Mouse (Mus musculus) gastrocnemius, adult 2 months (tissue): ENCODE measurements around the gene Miox. TPM values are rescaled to one million over a fixed set of nuclear protein-coding genes. Genes with fewer than 3 reads are reported as not detected.

Source experiments
- DNase-seq: peaks from one replicate; pipeline ENCODE4 v3.0.0; 2022
- H3K27ac ChIP-seq: fragments of 200-600 bp; 2 replicates; pipeline ENCODE4 v1.8.1; 2022; ENCODE audit warnings: mild to moderate bottlenecking
- H3K4me3 ChIP-seq: fragments of 200-600 bp; 2 replicates; pipeline ENCODE4 v1.8.1; 2022; ENCODE audit warnings: mild to moderate bottlenecking, moderate library complexity
- CTCF ChIP-seq: fragments of 200-600 bp; IDR thresholded peaks from 2 replicates; pipeline ENCODE4 v1.8.1; 2022; ENCODE audit warnings: antibody characterized with exemption, mild to moderate bottlenecking, moderate library complexity
- intact Hi-C: fragments of 180-260 bp; cut with DNase I; formaldehyde crosslinking; loops from one replicate; pipeline ENCODE4 v1.15.1; 2025
- total RNA-seq, 2 experiments: library from RNA; stranded (reverse); gene quantifications; 2 replicates each; pipeline ENCODE4 v1.2.3; 2021

Miox gene
- total RNA-seq, 2 experiments from 2014 or later = not detected

- TF ChIP-seq CTCF = no peak
- intact Hi-C loops = no loop called here
- Histone ChIP-seq H3K27ac (no peak overlapping the region), H3K4me3 (no peak overlapping the region)
- no peak for DNase-seq
Measured at GRCm38 (mm10) chr15:89300600-89300999, 33.6 kb upstream of the Miox start.

- intact Hi-C loops = no loop called here
- no peak overlapping the region for H3K4me3 ChIP-seq
- TF ChIP-seq CTCF = no peak
Measured at GRCm38 (mm10) chr15:89305966-89306365, 28.2 kb upstream of the Miox start.

GRCm38 (mm10) chr15:89307461-89307860, 26.7 kb upstream of the Miox start:
- no peak overlapping the region for H3K27ac ChIP-seq
- no peak overlapping the region for H3K4me3 ChIP-seq
- no peak for DNase-seq
- TF ChIP-seq CTCF = no peak
- intact Hi-C loops = no loop called here

More at GRCm38 (mm10) chr15:89305966-89306365, 28.2 kb upstream of the Miox start:
- H3K27ac ChIP-seq = no peak overlapping the region
- no peak for DNase-seq

GRCm38 (mm10) chr15:89308406-89309139, 25.6 kb upstream of the Miox start:
- intact Hi-C loops = no loop called here
- no peak overlapping the region for H3K27ac ChIP-seq
- H3K4me3 ChIP-seq = no peak overlapping the region
- TF ChIP-seq CTCF = no peak
- no peak for DNase-seq

GRCm38 (mm10) chr15:89309962-89310498, 24.2 kb upstream of the Miox start:
- H3K4me3 ChIP-seq = no peak overlapping the region; the same call in 1 of the 2 replicates
- intact Hi-C loops = no loop called here
- H3K27ac ChIP-seq = 0 out of 2 replicates have a peak overlapping the region, but pooled peaks have one; percentile 13
- TF ChIP-seq CTCF = no peak
- DNase-seq = peak; percentile 52

- no peak for TF ChIP-seq CTCF
- no peak overlapping the region for H3K27ac ChIP-seq
- intact Hi-C loops = no loop called here
- peak overlapping the region; percentile 93 for H3K4me3 ChIP-seq
- no peak for DNase-seq
Measured at GRCm38 (mm10) chr15:89313359-89313758, 20.8 kb upstream of the Miox start.

- Histone ChIP-seq H3K27ac (peak overlapping the region; percentile 90), H3K4me3 (peak overlapping the region; percentile 93)
- intact Hi-C loops = no loop called here
- TF ChIP-seq CTCF = no peak
- DNase-seq = no peak
Measured at GRCm38 (mm10) chr15:89314107-89314506, 20.1 kb upstream of the Miox start.

GRCm38 (mm10) chr15:89314511-89315189, 19.5 kb upstream of the Miox start:
- intact Hi-C loops = no loop called here
- no peak for TF ChIP-seq CTCF
- DNase-seq = peak; percentile 56
- peak overlapping the region; percentile 90 for H3K27ac ChIP-seq
- peak overlapping the region; percentile 93 for H3K4me3 ChIP-seq

GRCm38 (mm10) chr15:89315190-89315731, 18.9 kb upstream of the Miox start, which contains the start of gene Sbf1:
Gene Sbf1, minus strand, starts transcription at chr15:89315311.
- peak within 1 kb of the TSS; percentile 90 for H3K27ac ChIP-seq
- no peak for TF ChIP-seq CTCF
- intact Hi-C loops = no loop called here

GRCm38 (mm10) chr15:89316146-89316545, 18.1 kb upstream of the Miox start:
- DNase-seq = peak; percentile 17
- intact Hi-C loops = loop anchor here (2.0 kb wide), 1 partner anchor 39 kb away; the partner anchor contains the start of genes Lmf2 and Ncaph2
- H3K4me3 ChIP-seq = peak overlapping the region; percentile 93
- peak overlapping the region; percentile 90; the same call in 1 of the 2 replicates for H3K27ac ChIP-seq
- peak; percentile 33; the same call in 1 of the 2 replicates for TF ChIP-seq CTCF

More at GRCm38 (mm10) chr15:89315190-89315731, 18.9 kb upstream of the Miox start, which contains the start of gene Sbf1:
- peak; percentile 100 for DNase-seq
- H3K4me3 ChIP-seq = peak within 1 kb of the TSS; percentile 93

- H3K27ac ChIP-seq = no peak overlapping the region
- DNase-seq = no peak
- no peak for TF ChIP-seq CTCF
- intact Hi-C loops = no loop called here
- no peak overlapping the region for H3K4me3 ChIP-seq
Measured at GRCm38 (mm10) chr15:89321264-89321663, 12.9 kb upstream of the Miox start.

- TF ChIP-seq CTCF = no peak
- DNase-seq = no peak
- Histone ChIP-seq H3K27ac (no peak within 1 kb of the TSS), H3K4me3 (no peak within 1 kb of the TSS)
- intact Hi-C loops = no loop called here
Measured at GRCm38 (mm10) chr15:89322670-89323522, 11.3 kb upstream of the Miox start, which contains the start of gene Adm2. Gene Adm2, plus strand, starts transcription at chr15:89322720.
